Mouse (Mus musculus): ENCODE data around the gene Ffar4. TPM values are rescaled to one million over a fixed set of nuclear protein-coding genes. Genes with fewer than 3 reads are reported as not detected.

The Ffar4 gene
- total RNA-seq, 2 experiments from 2014 or later, result not detected

GRCm38 (mm10) chr19:38091512-38091985 lies 5.3 kb upstream of the Ffar4 start:
- no peak for ATAC-seq (replicated peaks; ENCODE audit: low FRiP score, poor library complexity, severe bottlenecking)

DNA sequence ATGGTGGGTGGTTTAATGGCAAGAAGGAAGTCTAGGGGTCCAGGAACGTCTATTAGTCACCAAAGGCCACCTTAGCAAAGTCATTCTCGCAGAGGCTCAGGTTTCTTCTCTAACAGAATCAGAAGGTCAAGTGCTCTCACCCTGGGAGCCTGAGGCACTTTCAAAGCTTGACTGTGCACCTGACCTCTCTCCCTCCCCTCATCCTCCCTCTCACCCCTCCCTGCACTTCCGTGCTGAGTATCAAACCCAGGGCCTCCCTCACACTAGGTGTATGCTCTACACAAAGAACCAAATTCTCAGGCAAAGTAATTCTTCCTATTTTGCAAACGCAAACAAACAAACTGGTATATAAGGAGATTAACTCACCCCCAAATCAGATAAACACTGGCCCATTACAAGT lies 640 bp upstream of the Ffar4 start:
- no peak for ATAC-seq (replicated peaks; ENCODE audit: low FRiP score, poor library complexity, severe bottlenecking)

DNA sequence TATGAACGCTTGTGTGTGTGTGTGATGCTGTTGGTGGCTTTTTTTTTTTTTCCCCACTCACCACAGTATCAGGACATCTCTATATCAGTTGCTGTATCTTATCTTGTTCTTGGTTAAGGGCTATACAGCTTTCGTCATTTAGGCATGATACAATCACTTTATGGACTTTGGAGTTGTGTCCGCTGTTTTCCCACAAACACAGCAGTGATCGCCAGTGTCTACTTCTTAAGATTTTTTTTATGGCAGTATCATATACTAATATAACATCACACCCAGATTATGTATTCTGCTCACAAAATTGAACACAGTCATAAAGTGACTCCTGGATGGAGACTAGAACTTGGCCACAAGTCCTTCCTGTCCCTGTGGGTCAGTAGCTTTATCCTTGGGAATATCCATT lies 11.0 kb downstream of the Ffar4 start:
- no peak for ATAC-seq (replicated peaks; ENCODE audit: low FRiP score, poor library complexity, severe bottlenecking)

DNA sequence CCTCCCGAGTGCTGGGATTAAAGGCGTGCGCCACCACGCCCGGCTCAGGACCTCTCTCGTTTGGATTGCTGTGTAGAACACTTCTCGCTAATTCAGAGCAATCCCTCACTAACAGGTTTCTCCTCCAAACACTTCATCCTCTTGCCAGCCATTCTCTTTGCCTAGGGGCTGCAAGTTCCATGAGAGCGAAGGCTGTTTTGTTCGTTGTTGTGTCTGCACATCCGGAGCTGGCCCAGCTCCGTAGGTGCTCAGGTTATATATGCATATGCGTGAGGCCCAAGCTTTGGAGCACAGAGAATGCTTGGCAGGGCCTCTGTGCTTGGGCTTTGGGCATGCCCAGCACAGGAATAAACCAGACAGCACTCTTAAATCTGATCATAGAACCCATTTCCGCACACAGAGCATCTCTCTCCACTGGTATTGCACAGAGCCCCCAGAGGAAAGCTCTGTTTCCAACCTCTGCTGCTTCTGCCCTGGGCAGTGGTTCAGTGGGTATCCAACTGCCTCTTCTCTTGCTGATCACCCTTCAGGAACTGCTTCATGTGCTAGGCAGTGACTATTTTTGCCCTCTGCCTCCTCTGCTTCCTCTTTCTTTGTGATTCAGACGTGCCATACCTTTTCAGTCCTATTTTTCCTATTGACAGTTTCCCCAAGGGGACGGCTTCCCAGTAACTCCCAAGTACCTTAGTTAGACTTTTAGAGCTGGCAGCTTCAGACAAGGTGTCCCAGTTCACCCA lies 12.8 kb downstream of the Ffar4 start:
- no peak for ATAC-seq (replicated peaks; ENCODE audit: low FRiP score, poor library complexity, severe bottlenecking)

DNA sequence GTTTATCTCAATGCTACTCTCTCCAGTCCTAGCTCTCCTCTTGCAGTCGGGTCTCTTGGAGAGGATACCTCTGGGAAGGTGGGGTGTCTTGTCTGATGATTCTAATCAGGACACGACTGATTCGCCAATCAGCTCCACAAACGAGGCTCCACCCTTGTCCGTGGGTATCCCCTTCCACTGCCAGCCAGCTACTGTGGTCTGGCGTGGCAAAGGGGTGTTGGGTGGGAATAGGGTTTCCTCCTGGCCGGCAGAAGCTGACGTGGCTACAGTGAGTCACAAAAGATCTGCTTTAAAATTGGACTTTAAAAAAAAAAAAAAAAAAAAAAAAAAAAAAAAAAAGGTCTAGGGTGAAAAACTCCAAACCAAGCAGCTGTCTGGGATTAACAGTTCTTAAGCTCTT lies 14.2 kb downstream of the Ffar4 start:
- ATAC-seq (replicated peaks; ENCODE audit: low FRiP score, poor library complexity, severe bottlenecking), result no peak

GRCm38 (mm10) chr19:38112575-38112974 lies 15.7 kb downstream of the Ffar4 start:
- ATAC-seq (replicated peaks; ENCODE audit: low FRiP score, poor library complexity, severe bottlenecking), result no peak

- no peak for ATAC-seq (replicated peaks; ENCODE audit: low FRiP score, poor library complexity, severe bottlenecking)
These were observed 18.1 kb downstream of the Ffar4 start for GRCm38 (mm10) chr19:38114834-38115491.

DNA sequence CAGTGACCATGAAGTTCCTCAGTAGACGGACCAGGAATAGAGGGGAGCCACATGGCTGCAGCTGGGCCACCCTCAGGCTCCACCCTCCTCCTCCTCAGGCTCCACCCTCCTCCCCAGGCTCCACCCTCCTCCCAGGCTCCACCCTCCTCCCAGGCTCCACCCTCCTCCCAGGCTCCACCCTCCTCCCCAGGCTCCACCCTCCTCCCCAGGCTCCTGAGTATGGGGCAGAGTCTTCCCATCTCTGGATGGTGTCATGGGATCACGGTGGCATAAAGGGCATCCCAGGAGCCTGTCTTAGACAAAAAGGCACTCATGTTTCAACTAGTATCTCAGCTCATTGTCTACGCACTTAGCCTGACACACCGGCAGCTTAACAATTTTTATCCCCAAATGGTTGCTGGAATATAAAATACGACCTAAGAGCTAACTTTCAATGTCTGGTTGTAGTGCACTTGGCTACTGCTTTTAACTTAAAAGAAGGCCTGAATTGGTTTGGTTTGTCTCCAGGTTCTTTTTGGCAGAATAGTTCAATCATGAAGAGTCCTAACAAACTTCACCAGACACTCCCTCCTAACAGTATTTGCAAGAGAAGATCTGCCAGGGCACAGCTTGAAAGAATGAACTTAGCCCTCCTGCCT lies 23.4 kb downstream of the Ffar4 start:
- ATAC-seq (replicated peaks; ENCODE audit: low FRiP score, poor library complexity, severe bottlenecking), result no peak

- ATAC-seq (replicated peaks; ENCODE audit: low FRiP score, poor library complexity, severe bottlenecking), result no peak
These were observed 27.1 kb downstream of the Ffar4 start for GRCm38 (mm10) chr19:38123921-38124320.

GRCm38 (mm10) chr19:38124401-38125218 lies 27.7 kb downstream of the Ffar4 start:
- ATAC-seq (replicated peaks; ENCODE audit: low FRiP score, poor library complexity, severe bottlenecking), result no peak

DNA sequence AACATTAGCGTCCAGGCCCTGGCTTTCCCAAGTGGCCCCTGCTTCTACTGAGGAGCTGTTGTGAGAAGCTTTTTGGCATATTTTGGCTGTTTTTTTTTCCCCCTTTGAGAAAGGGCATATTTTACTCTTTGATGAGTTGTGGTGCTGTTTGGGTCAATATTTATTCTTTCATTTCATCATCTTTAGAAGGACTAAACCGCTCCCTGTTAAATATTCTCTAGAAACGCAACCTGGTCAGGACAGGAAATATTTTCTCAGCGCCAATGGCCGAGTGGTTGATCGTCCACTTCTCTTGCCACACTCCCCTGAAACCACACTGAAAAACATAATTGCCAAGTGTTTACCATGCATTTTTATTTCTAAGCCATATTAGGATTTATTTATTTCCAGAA lies 28.3 kb downstream of the Ffar4 start, which contains the start of gene Rbp4:
Gene Rbp4 (minus strand): TSS at position 63 of the 392 bp plus-strand sequence.
- no peak for ATAC-seq (replicated peaks; ENCODE audit: low FRiP score, poor library complexity, severe bottlenecking)

- no peak for ATAC-seq (replicated peaks; ENCODE audit: low FRiP score, poor library complexity, severe bottlenecking)
These were observed 29.8 kb downstream of the Ffar4 start for GRCm38 (mm10) chr19:38126656-38127055.

GRCm38 (mm10) chr19:38132481-38132880 lies 35.6 kb downstream of the Ffar4 start, which contains the start of gene Pde6c:
Gene Pde6c, plus strand, starts transcription at chr19:38132781.
- ATAC-seq (replicated peaks; ENCODE audit: low FRiP score, poor library complexity, severe bottlenecking), result no peak

GRCm38 (mm10) chr19:38133986-38134385 lies 37.1 kb downstream of the Ffar4 start:
- ATAC-seq (replicated peaks; ENCODE audit: low FRiP score, poor library complexity, severe bottlenecking), result no peak

DNA sequence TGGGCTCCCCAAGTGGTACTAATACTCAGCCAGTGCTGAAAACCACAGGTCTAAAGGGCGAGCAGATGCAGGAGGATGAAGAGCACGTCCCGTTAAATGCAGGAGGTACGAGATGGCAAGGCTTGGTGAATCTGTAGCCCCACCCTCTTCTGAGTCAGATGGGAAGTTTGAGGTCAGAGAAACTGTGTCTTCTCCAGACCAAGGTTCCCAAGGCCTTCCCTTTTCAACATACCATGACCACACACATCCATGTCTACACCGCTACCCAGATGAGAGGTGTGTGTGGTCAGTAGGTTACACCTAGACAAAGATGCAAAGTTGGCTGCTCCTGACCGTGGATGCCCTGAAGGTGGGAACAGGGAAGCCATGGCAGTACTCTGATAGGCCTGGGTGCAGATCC lies 37.9 kb downstream of the Ffar4 start:
- no peak for ATAC-seq (replicated peaks; ENCODE audit: low FRiP score, poor library complexity, severe bottlenecking)

GRCm38 (mm10) chr19:38143540-38144271 lies 46.8 kb downstream of the Ffar4 start:
- no peak for ATAC-seq (replicated peaks; ENCODE audit: low FRiP score, poor library complexity, severe bottlenecking)

GRCm38 (mm10) chr19:38156243-38156642 lies 59.4 kb downstream of the Ffar4 start:
- ATAC-seq (replicated peaks; ENCODE audit: low FRiP score, poor library complexity, severe bottlenecking), result no peak

- no peak for ATAC-seq (replicated peaks; ENCODE audit: low FRiP score, poor library complexity, severe bottlenecking)
These were observed 64.9 kb downstream of the Ffar4 start for GRCm38 (mm10) chr19:38161648-38162354.
